Mouse (Mus musculus): Measurements from ENCODE around the gene Cenpc1. TPM values are rescaled to one million over a fixed set of nuclear protein-coding genes. Genes with fewer than 3 reads are reported as not detected.

The Cenpc1 gene
- polyA plus RNA-seq (2012; fragmentation: generic; extraction: Trizol) = 1 to 10 TPM in 1 of 2 experiments, under 1 TPM in 1; 0.43 to 4.7 TPM

DNA sequence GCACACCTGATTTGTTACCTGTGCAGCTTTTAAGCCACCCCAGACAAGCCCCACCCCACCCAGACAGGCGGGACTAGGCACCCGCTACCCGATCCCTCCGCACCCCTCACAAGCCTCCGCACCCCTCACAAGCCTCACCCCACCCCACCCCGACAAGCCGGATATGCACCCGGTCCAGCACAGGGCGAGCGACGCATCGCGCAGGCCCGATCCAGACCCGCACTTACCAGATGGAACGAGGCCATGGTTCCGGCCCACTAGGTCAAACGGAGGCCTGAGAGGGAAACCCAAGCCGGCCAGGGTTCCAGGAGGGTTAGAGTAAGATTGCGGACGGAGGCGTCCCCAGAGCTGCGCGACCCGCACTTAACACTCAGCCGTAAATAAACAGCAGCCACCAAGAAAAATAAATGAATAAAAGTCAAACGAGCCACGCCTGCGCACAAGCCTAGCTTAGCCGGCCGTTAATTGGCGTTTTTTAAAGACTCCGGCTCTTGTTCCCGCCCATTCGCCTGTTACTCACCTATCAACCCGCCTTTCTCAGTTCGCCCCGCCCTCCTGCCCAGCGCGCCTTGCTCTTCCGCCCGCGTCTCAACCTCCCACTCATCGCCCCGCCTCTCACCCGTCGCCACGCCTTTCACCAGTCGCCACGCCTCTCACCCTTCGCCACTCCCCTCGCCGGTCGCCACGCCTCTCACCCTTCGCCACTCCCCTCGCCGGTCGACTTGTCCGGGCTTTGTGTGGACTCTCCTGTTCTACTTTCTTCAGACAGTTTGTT lies at the start of gene Cenpc1:
Gene Cenpc1, minus strand, starts transcription at position 483 of the 775 bp plus-strand sequence.

DNA sequence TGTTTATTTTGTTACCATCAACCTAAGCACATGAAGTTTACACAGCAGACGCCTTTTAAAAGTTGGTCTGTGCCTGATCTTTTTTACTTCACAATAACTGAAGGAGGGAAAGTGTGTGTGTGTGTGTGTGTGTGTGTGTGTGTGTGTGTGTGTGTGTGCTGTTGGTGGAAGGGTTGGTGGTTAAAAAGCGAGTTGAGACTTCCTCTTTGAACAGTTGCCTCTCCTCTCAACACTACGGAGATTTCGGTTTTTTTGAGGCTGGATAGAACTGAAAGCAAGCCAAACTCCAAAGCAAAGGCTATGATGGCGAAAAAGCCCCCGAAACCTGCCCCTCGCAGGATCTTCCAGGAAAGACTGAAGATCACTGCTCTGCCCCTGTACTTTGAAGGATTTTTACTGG lies 6.2 kb upstream of the Cenpc1 start, which contains the start of gene Stap1:
Gene Stap1, plus strand, starts transcription at position 209 of the 400 bp plus-strand sequence.

Other genes with a start within 250 kb of the Cenpc1 start
- gene Stap1, start 6.2 kb upstream of the Cenpc1 start, polyA plus RNA-seq (2012; fragmentation: generic; extraction: Trizol) = under 1 TPM in 1 of 2 experiments, not detected in 1; 0.01 TPM
- gene Uba6, start 107.2 kb upstream of the Cenpc1 start, polyA plus RNA-seq (2012; fragmentation: generic; extraction: Trizol) = under 1 TPM; 0.29 to 0.85 TPM
- gene Gnrhr, start 132.3 kb upstream of the Cenpc1 start, polyA plus RNA-seq (2012; fragmentation: generic; extraction: Trizol) = not detected
- not detected for gene Tmprss11c, start 223.7 kb upstream of the Cenpc1 start, polyA plus RNA-seq (2012; fragmentation: generic; extraction: Trizol)